Mouse (Mus musculus): ENCODE data around the gene Mboat7. TPM values are rescaled to one million over a fixed set of nuclear protein-coding genes. Genes with fewer than 3 reads are reported as not detected.
"Not testable (repeated sequence)": the region's sequence is repeated elsewhere in the genome, so short reads cannot be mapped to it uniquely, and the experiment has no call there.

Mboat7 gene
- 53.8 and 62.4 TPM in 2 replicates for polyA plus RNA-seq (2015; fragmentation: Nextera tagmentation; extraction: Ambion mirVana)

- Histone ChIP-seq H3K27me3 (no peaks in the 10 kb centered on the region), H3K36me3 (peaks cover 29% of the 10 kb centered on the region), H3K4me3 (replicated peaks) (peak within 1 kb of the TSS; percentile 72), H3K9ac (peak within 1 kb of the TSS; percentile 88), H3K4me2 (replicated peaks) (peak within 1 kb of the TSS; percentile 87), H3K27ac (replicated peaks) (peak within 1 kb of the TSS; percentile 97), H3K4me1 (peaks cover 16% of the 10 kb centered on the region), H3K9me3 (replicated peaks) (no peaks in the 10 kb centered on the region)
- WGBS: under 1% methylated on average over 55 of the region's 55 CpGs
- peak; percentile 92 for ATAC-seq (ENCODE audit: insufficient number of reproducible peaks, low FRiP score, low TSS enrichment, low read depth)
Observed at GRCm38 (mm10) chr7:3692987-3693808, at the start of gene Mboat7. Gene Mboat7, minus strand, starts transcription at chr7:3693523.

GRCm38 (mm10) chr7:3732675-3733074 is 39.4 kb upstream of the Mboat7 start:
- H3K36me3 ChIP-seq; H3K4me3 ChIP-seq (replicated peaks); H3K4me2 ChIP-seq (replicated peaks); H3K27me3 ChIP-seq; H3K9me3 ChIP-seq (replicated peaks); H3K27ac ChIP-seq (replicated peaks); H3K9ac ChIP-seq; H3K4me1 ChIP-seq; ATAC-seq (ENCODE audit: insufficient number of reproducible peaks, low FRiP score, low TSS enrichment, low read depth): not testable (repeated sequence)
- no CpG with 5 or more reads among the region's 1 CpGs for WGBS

GRCm38 (mm10) chr7:3725459-3725858 is 32.1 kb upstream of the Mboat7 start:
- H3K36me3 ChIP-seq; H3K27me3 ChIP-seq; H3K4me1 ChIP-seq; ATAC-seq (ENCODE audit: insufficient number of reproducible peaks, low FRiP score, low TSS enrichment, low read depth); H3K27ac ChIP-seq (replicated peaks); H3K4me3 ChIP-seq (replicated peaks); H3K9me3 ChIP-seq (replicated peaks); H3K9ac ChIP-seq; H3K4me2 ChIP-seq (replicated peaks): not testable (repeated sequence)

DNA sequence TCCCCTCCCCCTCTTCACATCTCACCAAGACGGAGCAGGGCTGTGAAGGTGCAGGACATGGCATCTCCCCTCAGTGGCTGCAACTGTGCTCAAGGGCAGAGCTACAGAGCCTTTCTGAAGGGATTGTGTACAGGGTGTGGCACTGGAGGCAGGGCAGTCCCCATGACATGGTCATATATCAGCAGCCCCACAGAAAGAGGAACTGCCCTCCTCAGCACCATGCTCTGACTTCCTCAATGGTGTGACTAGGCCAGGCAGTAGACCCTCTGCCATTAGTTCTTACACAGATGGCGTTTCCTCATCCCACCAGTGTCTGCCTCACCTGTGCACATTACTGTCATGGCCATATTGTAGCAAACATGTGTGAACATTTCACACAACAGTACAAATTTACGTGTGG is 26.9 kb upstream of the Mboat7 start, which contains the start of gene Pirb:
Pirb (minus strand) TSS at position 124 of the 400 bp plus-strand sequence.
- not testable (repeated sequence) for ATAC-seq (ENCODE audit: insufficient number of reproducible peaks, low FRiP score, low TSS enrichment, low read depth); H3K36me3 ChIP-seq; H3K9ac ChIP-seq; H3K9me3 ChIP-seq (replicated peaks); H3K4me2 ChIP-seq (replicated peaks); H3K4me1 ChIP-seq; H3K4me3 ChIP-seq (replicated peaks); H3K27me3 ChIP-seq; H3K27ac ChIP-seq (replicated peaks)
- 83% methylated on average over 1 of the region's 3 CpGs for WGBS

DNA sequence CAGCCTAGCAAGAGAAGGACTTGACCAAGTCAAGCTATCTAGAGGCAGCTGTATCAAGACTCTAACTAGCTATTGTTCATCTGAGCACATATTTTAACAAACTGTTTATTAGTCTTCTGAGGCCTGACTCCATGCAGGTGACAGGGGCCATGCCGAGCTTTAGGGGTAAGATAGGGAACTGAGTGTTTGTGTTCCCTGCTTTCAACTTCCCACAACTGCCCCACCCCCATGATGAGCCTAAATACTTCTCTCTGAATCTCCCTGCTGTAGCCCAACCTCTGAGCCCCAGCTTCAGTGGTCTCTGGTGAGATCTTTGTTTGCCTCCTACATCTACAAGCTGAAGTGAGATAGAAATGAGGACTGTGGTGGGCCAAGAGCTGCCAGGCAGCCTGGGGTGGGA is 21.9 kb upstream of the Mboat7 start:
- no peaks in the 10 kb centered on the region for H3K4me1 ChIP-seq
- 62% methylated on average over 1 of the region's 1 CpGs for WGBS
- ATAC-seq (ENCODE audit: insufficient number of reproducible peaks, low FRiP score, low TSS enrichment, low read depth): no peak
- no peaks in the 10 kb centered on the region for H3K36me3 ChIP-seq
- no peak overlapping the region for H3K9ac ChIP-seq
- no peaks in the 10 kb centered on the region for H3K9me3 ChIP-seq (replicated peaks)
- H3K4me3 ChIP-seq (replicated peaks): no peak overlapping the region
- H3K27ac ChIP-seq (replicated peaks): no peak overlapping the region
- H3K27me3 ChIP-seq: no peaks in the 10 kb centered on the region
- H3K4me2 ChIP-seq (replicated peaks): no peak overlapping the region

- no peaks in the 10 kb centered on the region for H3K27me3 ChIP-seq
- ATAC-seq (ENCODE audit: insufficient number of reproducible peaks, low FRiP score, low TSS enrichment, low read depth): no peak
- WGBS: 35% methylated on average over 5 of the region's 5 CpGs
Observed at GRCm38 (mm10) chr7:3712264-3712942, 19.1 kb upstream of the Mboat7 start.

GRCm38 (mm10) chr7:3709000-3709399 is 15.7 kb upstream of the Mboat7 start:
- no peaks in the 10 kb centered on the region for H3K27me3 ChIP-seq
- 0 out of 2 replicates have a peak overlapping the region, but pooled peaks have one; percentile 17 for H3K27ac ChIP-seq (replicated peaks)
- no peak for ATAC-seq (ENCODE audit: insufficient number of reproducible peaks, low FRiP score, low TSS enrichment, low read depth)
- H3K4me1 ChIP-seq: peaks cover 12% of the 10 kb centered on the region
- H3K4me3 ChIP-seq (replicated peaks): no peak overlapping the region
- 60% methylated on average over 1 of the region's 1 CpGs for WGBS
- H3K9me3 ChIP-seq (replicated peaks): no peaks in the 10 kb centered on the region
- no peak overlapping the region for H3K9ac ChIP-seq
- no peak overlapping the region for H3K4me2 ChIP-seq (replicated peaks)
- peaks cover 26% of the 10 kb centered on the region for H3K36me3 ChIP-seq

More at GRCm38 (mm10) chr7:3712264-3712942, 19.1 kb upstream of the Mboat7 start:
- Histone ChIP-seq H3K4me2 (replicated peaks) (no peak overlapping the region), H3K9ac (no peak overlapping the region), H3K4me3 (replicated peaks) (no peak overlapping the region), H3K9me3 (replicated peaks) (no peaks in the 10 kb centered on the region), H3K4me1 (no peaks in the 10 kb centered on the region), H3K27ac (replicated peaks) (no peak overlapping the region), H3K36me3 (peaks cover 8% of the 10 kb centered on the region)

DNA sequence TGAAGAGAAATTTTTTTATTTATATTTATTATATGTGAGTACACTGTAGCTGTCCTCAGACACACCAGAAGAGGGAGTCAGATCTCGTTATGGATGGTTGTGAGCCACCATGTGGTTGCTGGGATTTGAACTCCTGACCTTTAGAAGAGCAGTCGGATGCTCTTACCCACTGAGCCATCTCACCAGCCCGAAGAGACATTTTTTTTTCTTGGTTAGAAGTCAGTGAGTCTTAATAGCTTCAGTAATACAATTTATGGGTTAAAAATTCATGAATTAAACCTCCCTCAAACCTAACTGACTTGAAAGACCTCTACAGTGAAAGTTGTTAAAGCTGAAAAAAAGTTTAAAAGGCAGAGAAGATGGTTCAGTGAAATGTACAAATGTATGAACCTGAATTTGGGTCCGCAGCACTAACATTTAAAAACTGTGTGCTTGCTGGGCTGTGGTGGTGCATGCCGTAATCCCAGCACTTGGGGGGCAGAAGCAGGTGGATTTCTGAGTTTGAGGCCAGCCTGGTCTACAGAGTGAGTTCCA is 15.2 kb upstream of the Mboat7 start:
- H3K27me3 ChIP-seq; H3K27ac ChIP-seq (replicated peaks); ATAC-seq (ENCODE audit: insufficient number of reproducible peaks, low FRiP score, low TSS enrichment, low read depth); H3K9ac ChIP-seq; H3K9me3 ChIP-seq (replicated peaks); H3K4me3 ChIP-seq (replicated peaks); H3K4me2 ChIP-seq (replicated peaks): not testable (repeated sequence)
- peaks cover 12% of the 10 kb centered on the region for H3K4me1 ChIP-seq
- WGBS: 29% methylated on average over 5 of the region's 5 CpGs
- peaks cover 26% of the 10 kb centered on the region for H3K36me3 ChIP-seq

DNA sequence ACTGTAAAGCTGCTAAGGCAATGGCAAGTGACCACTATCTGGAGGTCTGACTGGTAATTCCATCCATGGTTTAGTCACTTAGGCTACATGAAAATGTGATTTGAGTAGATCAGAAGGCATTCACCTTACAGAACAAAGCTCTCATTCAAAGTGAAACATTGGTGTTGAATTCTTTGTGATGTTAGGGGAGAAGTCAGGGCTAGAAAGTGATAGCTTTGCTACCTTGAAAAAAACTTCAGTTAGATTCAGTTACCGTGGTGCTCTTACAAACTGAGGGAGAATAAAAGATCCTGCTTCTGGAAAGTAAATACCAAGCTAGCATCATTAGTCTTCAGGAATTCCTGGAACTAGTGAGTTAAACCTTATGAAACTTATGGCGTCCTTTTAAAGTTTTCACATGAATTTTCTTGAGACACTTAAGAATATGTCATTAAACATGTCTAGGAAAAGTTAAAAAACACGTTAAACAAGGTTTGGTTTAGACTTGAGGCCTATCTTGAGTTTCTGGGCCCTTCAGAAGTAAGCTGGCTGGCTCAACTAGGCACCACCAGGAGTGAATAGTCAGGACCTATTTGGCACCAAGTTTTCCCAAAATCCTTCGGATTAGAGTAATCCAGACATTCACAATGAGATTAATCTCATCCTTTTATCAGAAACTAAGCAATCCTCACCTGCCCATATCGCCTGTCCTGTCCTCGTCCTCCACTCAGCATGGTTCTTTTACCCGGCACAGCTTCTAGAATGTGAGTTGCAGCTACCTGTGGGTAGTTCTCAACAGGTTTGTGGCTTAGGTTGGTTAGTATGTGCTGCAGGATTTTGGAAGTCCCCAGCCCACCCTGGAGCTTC is 14.5 kb upstream of the Mboat7 start:
- no peak for ATAC-seq (ENCODE audit: insufficient number of reproducible peaks, low FRiP score, low TSS enrichment, low read depth)
- Histone ChIP-seq H3K36me3 (peaks cover 26% of the 10 kb centered on the region), H3K9ac (no peak overlapping the region), H3K9me3 (replicated peaks) (no peaks in the 10 kb centered on the region), H3K27me3 (no peaks in the 10 kb centered on the region), H3K4me1 (peaks cover 12% of the 10 kb centered on the region), H3K4me2 (replicated peaks) (no peak overlapping the region), H3K27ac (replicated peaks) (peak overlapping the region; percentile 22; the same call in 1 of the 2 replicates), H3K4me3 (replicated peaks) (no peak overlapping the region)
- 28% methylated on average over 7 of the region's 7 CpGs for WGBS

DNA sequence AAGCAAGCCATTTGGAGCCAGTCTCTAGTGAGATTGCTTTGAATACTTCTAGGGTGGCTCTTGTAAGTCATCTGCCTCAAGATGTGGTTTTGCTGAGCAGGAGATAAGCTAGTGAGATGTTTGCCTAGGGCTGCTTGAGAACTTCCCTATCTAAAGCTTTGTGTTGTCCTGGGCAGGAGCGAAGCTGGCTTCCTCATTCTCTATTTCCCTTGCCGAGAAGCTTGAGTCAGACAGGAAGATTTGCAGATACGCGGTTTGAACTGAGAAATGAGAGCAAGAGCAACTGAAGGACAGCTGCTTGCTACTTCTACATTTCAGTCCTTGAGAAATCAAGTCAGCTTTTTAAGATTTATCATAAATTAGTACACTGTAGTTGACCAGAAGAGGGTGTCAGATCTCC is 13.7 kb upstream of the Mboat7 start:
- ATAC-seq (ENCODE audit: insufficient number of reproducible peaks, low FRiP score, low TSS enrichment, low read depth): no peak
- 56% methylated on average over 4 of the region's 4 CpGs for WGBS
- Histone ChIP-seq H3K9me3 (replicated peaks) (no peaks in the 10 kb centered on the region), H3K27me3 (no peaks in the 10 kb centered on the region), H3K27ac (replicated peaks) (no peak overlapping the region; the same call in 1 of the 2 replicates), H3K4me2 (replicated peaks) (no peak overlapping the region), H3K4me1 (peaks cover 12% of the 10 kb centered on the region), H3K9ac (no peak overlapping the region), H3K4me3 (replicated peaks) (peak overlapping the region; percentile 9; the same call in 1 of the 2 replicates), H3K36me3 (peaks cover 26% of the 10 kb centered on the region)

Measured in embryonic facial prominence, embryonic 15.5 days (tissue).